Mouse (Mus musculus) lung, adult 2 months (tissue): ENCODE measurements around the gene Noto.

ENCODE experiments used
- CTCF ChIP-seq: fragments of 200-500 bp; IDR thresholded peaks from 2 replicates; pipeline ENCODE4 v1.5.1; 2011; ENCODE audit warnings: mild to moderate bottlenecking, low read length, control low read depth; ENCODE audit not compliant: insufficient read depth
- POLR2A ChIP-seq: fragments of 200-500 bp; IDR thresholded peaks from 2 replicates; pipeline ENCODE4 v1.6.1; 2011; ENCODE audit warnings: low read depth, mild to moderate bottlenecking, control low read depth, low read length, borderline replicate concordance; ENCODE audit errors: extremely low read depth

- no peak for TF ChIP-seq CTCF
- TF ChIP-seq POLR2A = no peak
Observed at GRCm38 (mm10) chr6:85374734-85375114, 49.0 kb upstream of the Noto start.
